Mouse (Mus musculus) heart, embryonic 11.5 days (tissue): ENCODE data around the gene Tnk2. TPM values are rescaled to one million over a fixed set of nuclear protein-coding genes. Genes with fewer than 3 reads are reported as not detected.
A peak's percentile ranks its signal among the peaks of the same experiment; 100 is the strongest.

Source experiments
- ATAC-seq: fragments of 200-750 bp; cut with Nextera tagmentation; replicated peaks from 2 replicates; pipeline ENCODE4 v1.8.0; 2017; ENCODE audit warnings: moderate library complexity; ENCODE audit not compliant: insufficient number of reproducible peaks, low FRiP score, low TSS enrichment
- H3K27ac ChIP-seq: fragments of 300-500 bp; sonication (generic); 2 replicates; pipeline ENCODE4 v1.5.1; 2014; ENCODE audit warnings: mild to moderate bottlenecking, low read depth, low read length
- H3K27me3 ChIP-seq: fragments of 300-500 bp; sonication (generic); 2 replicates; pipeline ENCODE4 v1.6.1; 2014; ENCODE audit warnings: mild to moderate bottlenecking, low read length, mixed read lengths; ENCODE audit not compliant: control insufficient read depth, insufficient read depth
- H3K36me3 ChIP-seq: fragments of 300-500 bp; sonication (generic); 2 replicates; pipeline ENCODE4 v1.6.1; 2014; ENCODE audit warnings: mild to moderate bottlenecking, low read length, moderate library complexity, mixed read lengths; ENCODE audit not compliant: control insufficient read depth, insufficient read depth
- H3K4me1 ChIP-seq: fragments of 300-500 bp; sonication (generic); 2 replicates; pipeline ENCODE4 v1.6.1; 2014; ENCODE audit warnings: low read length; ENCODE audit not compliant: control insufficient read depth, insufficient read depth
- H3K4me2 ChIP-seq: fragments of 300-500 bp; sonication (generic); 2 replicates; pipeline ENCODE4 v1.6.1; 2014; ENCODE audit warnings: mild to moderate bottlenecking, moderate library complexity
- H3K4me3 ChIP-seq: fragments of 300-500 bp; sonication (generic); 2 replicates; pipeline ENCODE4 v1.5.1; 2014; ENCODE audit warnings: low read depth, low read length
- H3K9ac ChIP-seq: fragments of 300-500 bp; sonication (generic); 2 replicates; pipeline ENCODE4 v1.6.1; 2014; ENCODE audit warnings: mild to moderate bottlenecking, low read depth, low read length, moderate library complexity
- H3K9me3 ChIP-seq: fragments of 300-500 bp; sonication (generic); replicated peaks from 2 replicates; pipeline ENCODE4 v1.6.1; 2016; ENCODE audit warnings: low read length; ENCODE audit not compliant: control insufficient read depth
- WGBS: fragments of 180-500 bp; shearing (Covaris S2); extraction: QIAGEN DNeasy Blood & Tissue Kit; methylation state at CpG from one replicate; pipeline ENCODE4 v1.1.7; 2014; ENCODE audit not compliant: insufficient replicate concordance; 5-methylcytosine and 5-hydroxymethylcytosine counted together
- polyA plus RNA-seq: library from polyadenylated mRNA; unstranded; fragments of >200 nt; fragmentation: Nextera tagmentation; extraction: Ambion mirVana; gene quantifications from 2 replicates; pipeline ENCODE4 v1.2.1, GENCODE M21; 2014

Gene Tnk2
- polyA plus RNA-seq, 1 experiment from 2014 or later, result 6.9 TPM

DNA sequence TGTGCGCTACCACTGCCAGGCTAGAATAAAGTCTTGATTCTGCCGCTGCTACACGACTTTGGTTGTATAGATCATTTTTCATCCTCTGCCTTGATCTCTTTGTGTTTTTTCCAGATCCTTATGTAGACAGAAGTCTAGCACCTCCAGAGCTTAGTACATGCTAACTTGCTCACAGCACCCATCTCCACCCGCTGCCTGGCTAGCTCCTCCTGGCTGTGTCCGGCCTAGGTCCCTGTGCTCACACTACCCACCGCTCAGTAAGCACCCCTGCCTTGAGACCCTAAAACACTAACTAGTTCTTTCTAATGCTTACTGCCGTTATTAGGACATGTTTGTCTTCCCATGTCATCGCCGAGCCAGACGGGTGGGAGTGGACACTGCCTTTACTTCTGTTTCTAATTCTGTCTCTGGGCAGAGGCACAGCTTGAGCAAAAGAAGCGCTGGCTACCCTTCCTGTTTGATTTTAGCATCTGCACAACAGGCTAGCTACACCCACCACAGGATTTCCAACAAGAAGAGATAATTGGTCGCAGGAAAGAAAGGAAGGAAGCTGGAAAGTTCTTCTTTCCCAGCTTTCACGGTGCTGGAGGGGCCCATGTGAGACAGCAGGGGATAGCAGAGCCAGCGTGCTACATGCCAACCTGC lies 66.9 kb downstream of the Tnk2 start:
- Histone ChIP-seq H3K4me1 (peaks cover 15% of the 10 kb centered on the region), H3K27ac (no peak overlapping the region), H3K36me3 (no peaks in the 10 kb centered on the region), H3K27me3 (no peaks in the 10 kb centered on the region), H3K4me3 (no peak overlapping the region), H3K4me2 (no peak overlapping the region), H3K9ac (no peak overlapping the region), H3K9me3 (no peaks in the 10 kb centered on the region)
- ATAC-seq, result no peak
- 58% methylated on average over 14 of the region's 14 CpGs for WGBS

DNA sequence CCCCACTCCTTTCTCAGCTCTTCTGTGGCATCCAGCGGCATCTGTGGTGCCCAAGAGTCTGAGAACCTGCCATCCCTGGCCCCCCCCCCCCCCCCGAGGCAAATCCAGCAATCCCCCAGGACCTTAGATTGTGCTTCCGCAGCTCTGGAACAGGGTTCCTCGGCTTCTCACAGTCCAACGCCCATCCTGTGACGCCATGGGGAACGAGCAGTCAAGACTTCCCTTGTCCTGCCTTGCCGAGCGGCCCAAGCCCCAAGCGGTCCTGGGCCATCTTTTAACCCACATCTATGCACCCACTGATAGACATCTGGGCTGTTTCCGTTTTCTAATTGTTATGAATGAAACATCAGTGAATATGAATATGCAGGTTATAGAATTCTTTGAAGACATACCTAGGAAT lies 68.5 kb downstream of the Tnk2 start:
- no peak overlapping the region for H3K4me3 ChIP-seq
- H3K4me1 ChIP-seq, result peaks cover 13% of the 10 kb centered on the region
- H3K36me3 ChIP-seq, result no peaks in the 10 kb centered on the region
- ATAC-seq, result no peak
- no peaks in the 10 kb centered on the region for H3K9me3 ChIP-seq
- no peak overlapping the region for H3K4me2 ChIP-seq
- no peaks in the 10 kb centered on the region; the same call in 1 of the 2 replicates for H3K27me3 ChIP-seq
- no peak overlapping the region for H3K9ac ChIP-seq
- H3K27ac ChIP-seq, result no peak overlapping the region
- WGBS, result 80% methylated on average over 10 of the region's 11 CpGs

DNA sequence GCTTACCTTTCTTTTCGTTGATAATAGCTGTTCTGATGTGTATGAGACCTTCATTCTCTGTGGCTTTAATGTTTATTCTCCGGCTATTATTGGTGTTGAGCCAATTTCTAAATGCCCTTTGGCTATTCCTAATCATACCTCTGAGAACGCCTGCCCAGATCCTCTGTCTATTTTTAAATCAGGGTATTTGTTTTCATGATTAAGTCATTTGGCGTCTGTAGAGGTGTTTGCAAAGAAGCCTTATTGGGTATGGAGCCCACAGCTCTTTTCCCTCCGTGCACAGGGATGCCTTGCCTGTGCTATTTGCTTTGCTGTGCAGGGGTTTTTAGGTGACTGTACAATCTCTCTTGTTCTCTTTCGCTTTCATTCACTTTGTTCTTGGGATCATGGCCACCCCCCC lies 69.9 kb downstream of the Tnk2 start:
- Histone ChIP-seq H3K4me1 (peaks cover 6% of the 10 kb centered on the region; the same call in 1 of the 2 replicates), H3K4me2 (no peak overlapping the region), H3K27ac (no peak overlapping the region), H3K27me3 (no peaks in the 10 kb centered on the region; the same call in 1 of the 2 replicates), H3K4me3 (no peak overlapping the region), H3K9me3 (no peaks in the 10 kb centered on the region), H3K36me3 (no peaks in the 10 kb centered on the region), H3K9ac (no peak overlapping the region)
- 56% methylated on average over 6 of the region's 6 CpGs for WGBS
- no peak for ATAC-seq

DNA sequence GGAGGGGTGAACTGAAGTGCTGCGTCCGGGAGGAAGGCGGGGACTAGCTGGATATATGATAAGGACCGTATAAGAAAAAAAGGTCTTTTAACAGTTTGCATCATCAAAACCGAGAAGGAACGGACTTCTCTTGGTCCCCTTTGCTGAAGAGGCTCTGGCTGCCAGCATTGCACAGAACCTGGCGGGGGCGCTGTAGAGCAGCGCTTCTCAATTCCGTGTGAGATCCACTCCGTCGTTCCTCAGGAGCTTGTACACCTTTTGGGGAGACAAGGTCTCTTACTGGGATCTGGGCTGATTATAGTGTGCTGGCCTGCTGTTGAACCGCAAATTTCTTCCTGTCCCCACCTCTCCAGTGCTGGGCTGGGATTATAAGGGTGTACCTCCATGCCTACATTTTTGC lies 71.7 kb downstream of the Tnk2 start:
- no peak for ATAC-seq
- H3K36me3 ChIP-seq, result no peaks in the 10 kb centered on the region
- H3K4me3 ChIP-seq, result no peak overlapping the region
- H3K27ac ChIP-seq, result no peak overlapping the region
- H3K4me2 ChIP-seq, result peak overlapping the region; percentile 51
- WGBS, result 13% methylated on average over 13 of the region's 13 CpGs
- H3K9ac ChIP-seq, result 0 out of 2 replicates have a peak overlapping the region, but pooled peaks have one; percentile 10
- no peaks in the 10 kb centered on the region; the same call in 1 of the 2 replicates for H3K27me3 ChIP-seq
- H3K4me1 ChIP-seq, result peaks cover 6% of the 10 kb centered on the region; the same call in 1 of the 2 replicates
- no peaks in the 10 kb centered on the region for H3K9me3 ChIP-seq

DNA sequence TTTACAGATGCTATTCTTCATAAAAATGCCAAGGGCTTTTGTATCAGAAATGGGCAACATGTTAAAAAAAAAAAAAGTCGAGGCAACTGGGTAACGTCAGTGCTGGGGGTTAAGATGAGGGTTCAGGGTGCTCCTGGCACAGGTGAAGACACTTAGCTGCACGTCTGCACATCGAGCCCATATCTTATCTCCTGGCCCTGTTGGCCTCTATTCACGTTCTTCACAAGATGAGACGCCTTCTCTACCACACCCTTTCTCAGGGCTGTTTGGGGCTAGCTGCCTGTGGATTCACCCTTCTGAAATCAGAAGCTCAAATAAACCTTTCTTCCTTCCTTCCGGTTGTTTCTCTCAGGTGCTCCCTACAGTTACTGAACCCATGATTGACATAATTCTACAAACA lies 79.5 kb downstream of the Tnk2 start:
- no peak for ATAC-seq
- H3K9me3 ChIP-seq, result no peaks in the 10 kb centered on the region
- H3K4me1 ChIP-seq, result no peaks in the 10 kb centered on the region
- no peak overlapping the region for H3K27ac ChIP-seq
- H3K4me3 ChIP-seq, result no peak overlapping the region
- 41% methylated on average over 7 of the region's 7 CpGs for WGBS
- no peak overlapping the region for H3K9ac ChIP-seq
- H3K4me2 ChIP-seq, result no peak overlapping the region
- H3K36me3 ChIP-seq, result no peaks in the 10 kb centered on the region
- H3K27me3 ChIP-seq, result no peaks in the 10 kb centered on the region

DNA sequence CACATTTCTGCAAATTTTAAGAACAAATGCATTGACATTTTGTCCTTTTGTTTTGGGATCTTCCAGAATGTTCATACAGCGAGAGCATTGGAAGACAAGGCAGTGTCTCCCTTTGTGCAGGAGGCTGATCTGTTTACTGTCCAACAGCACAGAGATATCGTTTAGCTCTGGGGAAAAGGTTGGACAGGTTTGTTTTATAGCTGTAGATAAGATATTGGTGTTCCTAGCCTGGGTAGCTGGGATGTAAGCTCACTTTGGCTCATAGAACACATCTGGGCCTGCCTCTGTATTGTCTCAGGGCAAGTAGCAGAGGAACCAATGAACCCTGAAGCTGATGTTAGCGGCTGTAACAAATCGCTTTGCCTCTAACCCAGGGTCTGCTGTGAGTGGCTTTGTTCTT lies 80.1 kb downstream of the Tnk2 start:
- no peak overlapping the region for H3K9ac ChIP-seq
- no peak overlapping the region for H3K4me3 ChIP-seq
- no peaks in the 10 kb centered on the region for H3K36me3 ChIP-seq
- no peak overlapping the region for H3K4me2 ChIP-seq
- no peak overlapping the region for H3K27ac ChIP-seq
- ATAC-seq, result no peak
- H3K9me3 ChIP-seq, result no peaks in the 10 kb centered on the region
- WGBS, result 68% methylated on average over 4 of the region's 4 CpGs
- no peaks in the 10 kb centered on the region for H3K4me1 ChIP-seq
- H3K27me3 ChIP-seq, result no peaks in the 10 kb centered on the region

DNA sequence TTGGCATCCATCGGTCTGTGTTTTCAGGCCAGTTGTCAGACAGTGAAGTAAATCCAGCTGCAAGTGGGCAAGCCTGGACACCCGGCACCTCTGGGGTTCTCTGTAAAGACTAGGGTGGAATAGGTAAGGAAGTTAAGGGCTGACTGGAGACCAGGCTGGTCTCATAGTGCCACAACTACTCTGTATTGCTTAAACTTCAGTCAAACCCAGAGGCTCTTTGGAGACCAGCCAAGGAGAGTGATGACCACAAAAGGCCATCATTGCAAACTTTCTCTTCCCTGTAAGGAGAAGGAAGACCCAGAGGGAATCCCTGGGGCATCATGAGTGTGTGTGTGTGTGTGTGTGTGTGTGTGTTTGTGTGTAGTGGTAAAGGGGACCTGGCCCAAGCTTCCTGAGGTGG lies 80.6 kb downstream of the Tnk2 start:
- no peaks in the 10 kb centered on the region for H3K36me3 ChIP-seq
- no peaks in the 10 kb centered on the region for H3K4me1 ChIP-seq
- no peak overlapping the region for H3K27ac ChIP-seq
- H3K27me3 ChIP-seq, result no peaks in the 10 kb centered on the region
- 88% methylated on average over 2 of the region's 2 CpGs for WGBS
- no peak overlapping the region for H3K4me2 ChIP-seq
- H3K9ac ChIP-seq, result no peak overlapping the region
- ATAC-seq, result no peak
- H3K9me3 ChIP-seq, result no peaks in the 10 kb centered on the region
- H3K4me3 ChIP-seq, result no peak overlapping the region

DNA sequence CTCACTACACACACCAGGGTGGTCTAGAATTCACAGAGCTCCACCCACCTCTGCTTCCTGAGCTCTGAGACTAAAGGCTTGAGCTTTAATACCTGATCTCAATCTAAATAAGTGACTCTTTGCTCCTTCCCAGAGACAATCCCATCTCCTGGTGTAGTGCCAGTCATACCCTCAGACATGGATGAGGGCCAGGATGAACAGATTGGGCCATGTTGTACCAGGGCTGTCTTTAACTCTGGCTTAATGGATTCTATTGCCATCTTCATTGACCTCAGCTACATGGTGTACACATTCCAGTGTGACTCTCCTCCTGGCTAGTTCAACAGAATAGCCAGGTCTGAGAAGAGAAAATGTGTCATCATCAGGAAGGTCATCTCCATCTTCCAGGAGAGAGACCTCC lies 82.8 kb downstream of the Tnk2 start:
- no peak for ATAC-seq

DNA sequence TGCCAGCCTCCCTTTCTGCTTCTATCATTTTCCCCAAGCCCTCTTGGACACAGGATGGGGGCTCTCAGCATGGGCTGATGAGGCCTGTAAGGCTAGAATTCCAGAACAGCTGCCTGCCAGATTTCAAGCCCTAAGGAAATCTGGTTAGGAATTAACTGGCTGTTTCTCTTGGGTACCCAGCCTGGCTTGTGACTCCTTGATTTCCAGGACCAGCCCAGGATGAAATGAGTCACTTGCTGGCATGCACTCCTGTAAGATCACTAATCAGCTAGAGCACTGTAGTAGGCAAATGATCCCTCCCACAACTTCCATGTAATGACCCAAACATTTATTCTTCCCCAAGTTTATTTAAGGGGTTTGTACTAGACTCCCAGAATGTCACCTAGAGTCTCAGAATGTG lies 84.6 kb downstream of the Tnk2 start:
- no peak for ATAC-seq
- H3K27me3 ChIP-seq, result no peaks in the 10 kb centered on the region
- H3K9me3 ChIP-seq, result no peaks in the 10 kb centered on the region
- H3K36me3 ChIP-seq, result no peaks in the 10 kb centered on the region
- H3K4me2 ChIP-seq, result no peak overlapping the region
- H3K27ac ChIP-seq, result no peak overlapping the region
- H3K9ac ChIP-seq, result no peak overlapping the region
- H3K4me3 ChIP-seq, result no peak overlapping the region
- H3K4me1 ChIP-seq, result no peaks in the 10 kb centered on the region

More for the DNA sequence above, 82.8 kb downstream of the Tnk2 start:
- Histone ChIP-seq H3K9me3 (no peaks in the 10 kb centered on the region), H3K4me3 (no peak overlapping the region), H3K27me3 (no peaks in the 10 kb centered on the region), H3K4me2 (no peak overlapping the region), H3K4me1 (no peaks in the 10 kb centered on the region), H3K27ac (no peak overlapping the region), H3K36me3 (no peaks in the 10 kb centered on the region), H3K9ac (no peak overlapping the region)
